Mouse (Mus musculus) cerebellum, adult (tissue): ENCODE measurements around the gene Nek9.
A peak's percentile ranks its signal among the peaks of the same experiment; 100 is the strongest.

ENCODE experiments used
- ATAC-seq: cut with Nextera tagmentation; 2 replicates; pipeline ENCODE4 v1.9.2; 2017; ENCODE audit warnings: mild to moderate bottlenecking, moderate library complexity, mixed read lengths; ENCODE audit not compliant: insufficient number of reproducible peaks, low FRiP score, low TSS enrichment

The Nek9 gene

GRCm38 (mm10) chr12:85348338-85348737 is 9.2 kb upstream of the Nek9 start:
- no peak for ATAC-seq

DNA sequence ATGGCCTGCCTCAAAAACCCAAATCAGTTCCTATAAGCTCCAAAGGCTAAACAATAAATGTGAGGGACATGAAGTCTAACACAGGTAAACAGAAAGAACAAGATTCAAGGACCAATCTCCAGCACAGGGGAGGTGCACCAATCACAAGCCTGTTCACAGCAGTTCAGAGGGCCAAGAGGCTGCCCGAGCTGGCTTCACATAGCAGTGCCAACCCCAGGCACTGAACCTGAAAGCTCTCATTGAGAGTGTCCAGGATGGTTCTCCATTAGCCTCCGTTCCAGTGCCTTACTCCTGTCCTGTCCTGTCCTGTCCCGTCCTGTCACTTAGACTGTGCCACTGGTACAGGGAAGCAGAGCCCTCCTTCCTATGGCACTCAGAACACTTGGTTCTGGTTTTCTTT is 8.0 kb upstream of the Nek9 start:
- ATAC-seq, result no peak

DNA sequence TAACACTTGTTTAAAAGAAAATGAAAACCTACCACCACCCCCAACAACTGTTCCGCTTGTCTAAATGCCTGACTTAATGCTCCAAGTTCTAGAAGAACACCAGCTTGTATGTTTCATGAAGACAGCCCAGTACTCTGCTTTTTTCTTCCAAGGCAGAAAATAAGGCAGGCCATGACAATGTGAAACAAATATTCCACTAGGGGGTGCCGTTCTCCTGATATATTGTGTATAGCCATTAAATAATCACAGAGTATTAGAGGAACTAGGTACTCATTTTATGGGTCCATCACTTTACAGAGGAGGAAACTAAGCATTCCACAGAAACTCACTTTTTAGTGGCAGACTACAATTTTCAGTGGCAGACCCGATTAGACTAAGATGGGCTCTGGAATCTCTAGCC is 7.2 kb upstream of the Nek9 start:
- no peak for ATAC-seq

- no peak for ATAC-seq
Measured at GRCm38 (mm10) chr12:85345559-85345958, 6.4 kb upstream of the Nek9 start.

- ATAC-seq, result no peak
Measured at GRCm38 (mm10) chr12:85344252-85344651, 5.1 kb upstream of the Nek9 start.

DNA sequence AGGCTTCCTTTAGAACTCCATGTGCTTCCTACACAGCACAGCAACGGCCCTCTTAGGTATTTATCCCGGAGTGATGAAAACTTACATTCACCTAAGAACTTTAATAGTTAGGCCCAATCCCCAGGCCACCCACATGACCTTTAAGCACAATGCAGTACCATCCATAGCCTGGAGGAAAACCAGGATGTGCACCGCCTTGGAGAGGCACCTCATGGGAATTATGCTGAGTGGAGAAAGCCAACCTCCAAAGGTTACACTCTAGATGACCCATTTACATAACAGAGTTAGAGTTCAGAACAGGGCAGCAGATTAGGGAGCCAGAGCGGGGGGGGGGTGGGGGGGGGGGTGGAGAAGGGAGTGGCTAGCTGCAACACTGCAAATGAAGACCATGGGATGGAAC is 3.1 kb upstream of the Nek9 start:
- no peak for ATAC-seq

- ATAC-seq, result no peak
Measured at GRCm38 (mm10) chr12:85341131-85341530, 2.0 kb upstream of the Nek9 start.

DNA sequence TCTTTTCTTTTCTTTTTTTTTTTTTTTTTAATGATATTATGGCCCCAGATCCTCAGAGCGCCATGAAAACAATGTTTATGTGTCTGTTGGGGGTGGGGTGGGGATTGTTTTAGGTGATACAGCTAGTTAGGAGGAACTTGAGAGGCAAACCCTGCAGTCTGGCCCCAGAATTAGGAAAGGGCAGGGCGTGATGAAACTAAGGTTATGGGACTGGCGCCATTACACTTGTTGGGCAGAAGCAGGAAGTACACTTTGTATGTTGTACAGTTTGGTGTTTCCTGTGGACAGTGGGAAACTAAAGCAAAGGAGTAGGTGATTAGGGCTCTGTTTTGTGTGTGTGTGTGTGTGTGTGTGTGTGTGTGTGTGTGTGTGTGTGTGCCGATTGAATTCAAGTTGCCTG is 785 bp upstream of the Nek9 start:
- ATAC-seq, result no peak

DNA sequence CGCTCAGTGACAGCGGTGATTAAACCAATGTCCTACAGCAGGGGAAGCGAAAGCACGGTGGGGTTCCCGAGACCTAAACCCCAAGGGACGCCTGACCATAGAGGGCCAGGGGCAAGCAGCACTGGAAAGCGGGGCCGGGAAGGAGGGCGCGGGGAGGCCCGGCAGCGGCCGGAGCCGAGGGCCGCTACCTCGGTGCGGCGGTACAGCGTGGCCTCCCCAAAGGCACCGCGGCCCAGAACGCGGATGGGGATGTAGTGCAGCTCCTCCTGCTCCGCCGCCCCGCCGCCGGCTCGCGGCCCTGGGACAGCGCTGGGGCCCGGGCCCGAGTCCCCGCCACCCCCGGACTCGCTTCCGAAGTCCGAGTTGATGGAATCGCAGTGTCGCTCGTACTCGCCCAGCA is 347 bp downstream of the Nek9 start:
- peak; percentile 42; the same call in 1 of the 2 replicates for ATAC-seq

DNA sequence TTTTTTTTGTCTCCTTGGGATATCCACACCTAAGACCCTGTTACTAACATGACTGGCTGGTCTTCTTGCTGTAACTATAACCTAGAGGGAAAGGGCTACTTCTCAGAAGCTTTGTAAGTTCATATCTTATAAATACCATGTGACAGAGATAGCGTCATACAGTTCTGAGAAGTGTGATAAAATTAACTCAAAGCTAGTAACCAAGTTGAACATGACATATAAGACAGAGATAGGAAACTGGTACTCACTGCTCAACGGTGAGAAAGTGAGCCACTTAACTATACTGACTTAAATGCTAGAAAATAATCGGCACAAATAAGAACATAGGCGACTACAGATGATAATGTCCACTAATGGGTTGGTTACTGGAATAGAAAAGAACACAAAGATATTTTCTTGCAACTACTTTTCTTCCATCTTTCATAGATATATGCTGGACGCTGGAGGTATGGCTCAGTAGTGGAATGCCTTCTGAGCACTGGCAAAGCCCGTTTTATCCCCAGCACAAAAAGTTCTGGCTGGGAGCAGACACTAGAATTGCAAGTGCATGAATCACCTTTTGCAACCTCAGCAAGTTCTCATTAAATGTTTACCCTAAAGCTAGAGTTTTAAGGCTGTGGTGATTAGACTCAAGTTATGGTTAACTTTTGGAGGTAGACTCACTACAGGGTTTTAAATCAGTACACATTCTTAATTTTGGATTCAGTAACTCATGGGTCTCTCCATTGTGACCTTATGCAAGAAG is 1.4 kb downstream of the Nek9 start:
- ATAC-seq, result no peak

DNA sequence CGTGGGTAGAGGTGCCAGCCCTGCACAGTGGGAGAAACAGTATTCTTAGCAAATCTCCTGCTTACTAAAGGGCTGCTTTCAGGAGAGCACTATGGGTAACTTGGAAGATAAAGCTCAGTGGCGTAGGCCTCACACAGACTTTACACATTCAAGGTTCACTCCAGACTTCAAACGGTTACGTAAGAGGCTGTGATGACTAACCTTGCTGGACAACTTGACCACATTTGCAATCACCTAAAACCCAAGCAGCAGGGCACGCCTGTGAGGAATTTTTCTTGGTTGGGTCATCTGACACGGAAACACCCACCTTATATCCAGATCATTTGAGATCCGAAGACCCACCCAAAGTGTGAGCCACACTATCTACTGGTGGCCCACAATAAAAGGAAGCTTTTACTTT is 9.0 kb downstream of the Nek9 start:
- no peak for ATAC-seq

DNA sequence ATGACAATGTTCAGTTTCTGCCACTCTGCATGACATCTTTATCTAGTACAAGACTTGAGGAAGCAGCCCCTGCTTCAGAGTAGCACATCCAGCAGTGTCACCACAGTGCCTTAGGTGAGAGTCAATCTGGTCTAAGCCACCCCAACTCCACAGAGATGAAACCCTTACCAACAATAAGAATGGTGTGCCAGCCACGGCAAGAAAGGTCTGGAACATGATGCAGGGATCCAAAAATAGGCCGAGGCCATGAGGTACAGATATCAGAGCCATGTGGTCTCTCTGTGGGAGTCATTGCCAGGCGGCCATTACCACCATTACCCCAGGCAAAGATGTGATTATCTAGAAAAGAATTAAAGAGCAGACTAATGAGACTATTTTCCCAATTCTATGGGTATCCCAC is 30.5 kb downstream of the Nek9 start:
- 0 out of 2 replicates have a peak, but pooled peaks have one; percentile 50 for ATAC-seq

- peak; percentile 49; the same call in 1 of the 2 replicates for ATAC-seq
Measured at GRCm38 (mm10) chr12:85305247-85305892, 33.8 kb downstream of the Nek9 start.

GRCm38 (mm10) chr12:85304725-85305124 is 34.4 kb downstream of the Nek9 start:
- ATAC-seq, result no peak

GRCm38 (mm10) chr12:85303256-85303655 is 35.9 kb downstream of the Nek9 start:
- ATAC-seq, result no peak

DNA sequence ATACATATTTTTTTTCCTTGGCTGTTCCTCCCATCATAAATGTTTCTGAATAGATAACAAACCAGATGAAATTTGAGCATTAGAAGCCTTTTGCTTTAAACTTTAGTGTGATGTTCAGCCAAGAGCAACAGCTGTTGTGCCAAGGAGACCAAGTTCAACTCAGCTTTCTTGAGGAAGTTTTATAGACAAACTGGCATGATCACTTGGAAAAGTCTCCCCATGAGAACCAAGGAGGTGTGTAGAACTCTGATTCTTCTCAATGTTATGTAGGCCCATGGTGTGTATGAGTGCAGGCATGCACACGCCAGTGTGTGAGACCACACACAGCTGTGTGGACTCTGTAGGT is 40.4 kb downstream of the Nek9 start:
- no peak for ATAC-seq

DNA sequence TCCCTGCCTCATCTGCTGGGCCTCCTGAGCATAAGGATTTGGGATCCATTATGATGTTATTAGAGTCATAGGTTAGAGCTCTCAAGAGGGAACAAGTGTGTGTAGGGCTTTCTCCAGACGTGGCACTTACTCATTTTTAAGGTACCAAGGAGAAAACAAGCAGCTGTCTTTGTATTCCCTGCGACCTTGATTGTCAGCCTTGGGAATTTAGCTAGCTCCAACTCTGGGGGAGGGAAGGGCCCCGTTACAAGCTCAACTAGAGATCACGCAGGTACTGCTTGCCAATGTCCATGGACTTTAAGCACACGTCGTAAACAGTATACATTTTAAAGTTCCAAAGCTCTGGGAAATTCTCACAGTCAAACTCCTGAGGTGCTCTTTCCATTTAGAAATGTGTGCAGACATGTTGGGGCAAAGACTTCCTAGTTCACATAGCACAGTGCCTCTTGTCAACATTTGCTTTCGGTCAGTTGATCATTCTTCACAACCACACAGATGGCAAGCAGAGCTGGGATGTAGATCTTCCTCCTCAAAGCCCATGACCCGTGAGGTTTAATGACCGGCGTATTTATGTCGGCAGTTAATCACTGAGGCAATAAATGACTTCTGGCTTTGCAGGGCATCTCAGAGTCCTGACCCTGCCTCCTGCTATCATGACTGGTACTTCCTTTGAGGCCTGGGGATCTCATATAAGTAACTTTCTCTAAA is 40.9 kb downstream of the Nek9 start:
- ATAC-seq, result no peak

DNA sequence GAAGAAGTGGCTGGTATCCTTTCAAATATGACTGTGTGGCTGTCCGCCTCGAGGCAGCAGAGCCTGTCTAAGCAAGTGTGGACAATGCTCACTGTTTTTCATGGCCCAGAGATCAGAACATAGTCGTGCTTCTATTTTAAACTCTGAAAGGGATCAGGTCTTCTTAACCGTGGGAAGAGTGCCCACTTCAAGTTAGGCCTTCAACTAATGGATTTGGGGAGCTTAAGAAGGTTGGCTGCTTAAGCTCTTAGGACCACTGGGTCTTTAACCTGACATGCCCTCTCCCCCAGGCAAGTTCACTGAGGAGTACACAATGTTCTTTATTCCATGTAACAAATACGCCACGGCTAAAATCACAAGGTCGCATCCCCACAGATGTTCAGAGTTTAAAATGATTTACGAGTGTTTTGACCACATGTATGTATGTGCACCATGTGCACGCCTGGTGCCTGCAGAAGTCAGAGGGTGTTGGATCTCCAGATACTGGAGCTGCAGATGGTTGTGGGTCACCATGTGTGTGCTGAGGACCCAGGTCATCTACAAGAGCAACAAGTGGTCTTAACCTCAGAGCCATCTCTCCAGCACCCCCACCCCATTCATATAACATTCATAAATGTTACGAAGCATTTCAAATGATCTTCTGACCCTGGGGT is 41.7 kb downstream of the Nek9 start:
- ATAC-seq, result no peak

DNA sequence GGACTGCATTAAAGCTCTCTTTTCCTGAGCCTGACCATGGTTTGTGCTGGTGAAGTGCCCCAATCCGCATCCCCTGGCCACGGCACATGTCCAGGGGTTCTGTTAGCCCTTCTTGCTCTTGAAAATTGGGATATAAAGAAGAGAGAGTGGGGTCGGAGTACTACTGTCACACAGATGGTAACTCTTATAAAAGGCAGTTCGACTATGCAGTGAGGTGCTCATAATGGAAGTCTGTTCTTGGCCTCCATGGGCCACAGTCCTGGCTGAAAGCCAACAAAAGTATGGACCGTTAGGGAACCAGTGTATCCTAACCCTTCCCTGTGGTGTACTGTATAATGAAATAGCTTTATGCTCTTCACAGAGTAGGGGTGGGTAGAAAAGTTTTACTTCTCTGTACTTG is 42.2 kb downstream of the Nek9 start:
- no peak for ATAC-seq

- no peak for ATAC-seq
Measured at GRCm38 (mm10) chr12:85295506-85295905, 43.7 kb downstream of the Nek9 start.

GRCm38 (mm10) chr12:85292906-85293305 is 46.3 kb downstream of the Nek9 start:
- no peak for ATAC-seq
